Mouse (Mus musculus) kidney, postnatal 25 days (tissue): ENCODE measurements at regions not wholly inside any gene's neighbourhood (a gene's known extent, or its start where the extent isn't known, plus 50 kb on each side); places are given as distances from the start of the nearest gene placed in this dataset.

Experiments used
- DNase-seq, 2 experiments: peaks; one replicate each; pipeline ENCODE4 v3.0.0; 2021; ENCODE audit warnings: mixed read lengths in 2 of 2

- no peak for DNase-seq
Observed at GRCm38 (mm10) chr10:37260791-37261488, 122.2 kb upstream of the Marcks start.

GRCm38 (mm10) chr10:37259186-37259585 lies 120.5 kb upstream of the Marcks start:
- DNase-seq, result no peak

- no peak for DNase-seq
Observed at GRCm38 (mm10) chr10:37257544-37257943, 118.8 kb upstream of the Marcks start.

GRCm38 (mm10) chr10:37250934-37251521 lies 112.3 kb upstream of the Marcks start:
- DNase-seq, result no peak

- DNase-seq, result no peak
Observed at GRCm38 (mm10) chr10:37250157-37250556, 111.4 kb upstream of the Marcks start.

GRCm38 (mm10) chr10:37249511-37249910 lies 110.8 kb upstream of the Marcks start:
- no peak for DNase-seq

- peak in 1 of 2 experiments; percentile 33 for DNase-seq
Observed at GRCm38 (mm10) chr10:37247121-37247520, 108.4 kb upstream of the Marcks start.

GRCm38 (mm10) chr10:37243136-37243535 lies 104.4 kb upstream of the Marcks start:
- DNase-seq, result no peak

GRCm38 (mm10) chr10:37241821-37242263 lies 103.1 kb upstream of the Marcks start:
- DNase-seq, result no peak

GRCm38 (mm10) chr10:37240634-37241033 lies 101.9 kb upstream of the Marcks start:
- DNase-seq, result no peak

GRCm38 (mm10) chr10:37240201-37240600 lies 101.5 kb upstream of the Marcks start:
- no peak for DNase-seq

- DNase-seq, result no peak
Observed at GRCm38 (mm10) chr10:37236001-37236822, 97.5 kb upstream of the Marcks start.

GRCm38 (mm10) chr10:37231936-37232556 lies 93.3 kb upstream of the Marcks start:
- peak; percentile 30 to 41 for DNase-seq

GRCm38 (mm10) chr10:37231159-37231558 lies 92.4 kb upstream of the Marcks start:
- DNase-seq, result peak in 1 of 2 experiments; percentile 41

- DNase-seq, result no peak
Observed at GRCm38 (mm10) chr10:37227889-37228288, 89.2 kb upstream of the Marcks start.

GRCm38 (mm10) chr10:37221730-37222129 lies 83.0 kb upstream of the Marcks start:
- DNase-seq, result no peak

GRCm38 (mm10) chr10:37220434-37220833 lies 81.7 kb upstream of the Marcks start:
- DNase-seq, result no peak

- DNase-seq, result peak; percentile 33 to 58
Observed at GRCm38 (mm10) chr10:37219936-37220335, 81.2 kb upstream of the Marcks start.

GRCm38 (mm10) chr10:37219381-37219780 lies 80.7 kb upstream of the Marcks start:
- no peak for DNase-seq

- DNase-seq, result no peak
Observed at GRCm38 (mm10) chr10:37214656-37215055, 75.9 kb upstream of the Marcks start.

GRCm38 (mm10) chr10:37212350-37213035 lies 73.8 kb upstream of the Marcks start:
- DNase-seq, result no peak

GRCm38 (mm10) chr10:37211305-37211704 lies 72.6 kb upstream of the Marcks start:
- DNase-seq, result no peak

GRCm38 (mm10) chr10:37210223-37210622 lies 71.5 kb upstream of the Marcks start:
- DNase-seq, result no peak
